Mouse (Mus musculus): ENCODE measurements around the gene Fzr1.

Gene Fzr1

GRCm38 (mm10) chr10:81328386-81328785, 49.9 kb downstream of the Fzr1 start, which contains the start of gene Tbxa2r:
Gene Tbxa2r, plus strand, starts transcription at chr10:81328731.
- no peak for DNase-seq (ENCODE audit: low spot score)

- no peak for DNase-seq (ENCODE audit: low spot score)
These were observed 50.4 kb downstream of the Fzr1 start for GRCm38 (mm10) chr10:81327959-81328358.

- DNase-seq (ENCODE audit: low spot score): no peak
These were observed 51.5 kb downstream of the Fzr1 start for GRCm38 (mm10) chr10:81326858-81327257.

GRCm38 (mm10) chr10:81325781-81326180, 52.5 kb downstream of the Fzr1 start:
- no peak for DNase-seq (ENCODE audit: low spot score)

GRCm38 (mm10) chr10:81325176-81325575, 53.1 kb downstream of the Fzr1 start:
- no peak for DNase-seq (ENCODE audit: low spot score)

GRCm38 (mm10) chr10:81323791-81324530, 54.4 kb downstream of the Fzr1 start:
- no peak for DNase-seq (ENCODE audit: low spot score)

- no peak for DNase-seq (ENCODE audit: low spot score)
These were observed 55.1 kb downstream of the Fzr1 start for GRCm38 (mm10) chr10:81323141-81323775.

GRCm38 (mm10) chr10:81322444-81322843, 55.9 kb downstream of the Fzr1 start:
- DNase-seq (ENCODE audit: low spot score): no peak

- no peak for DNase-seq (ENCODE audit: low spot score)
These were observed 56.9 kb downstream of the Fzr1 start for GRCm38 (mm10) chr10:81321436-81321835.

- peak; percentile 96 for DNase-seq (ENCODE audit: low spot score)
These were observed 57.6 kb downstream of the Fzr1 start, which contains the start of gene Cactin for GRCm38 (mm10) chr10:81320550-81321347. Gene Cactin, plus strand, starts transcription at chr10:81321103.

GRCm38 (mm10) chr10:81319741-81320549, 58.4 kb downstream of the Fzr1 start:
- no peak for DNase-seq (ENCODE audit: low spot score)

GRCm38 (mm10) chr10:81319330-81319699, 59.0 kb downstream of the Fzr1 start:
- no peak for DNase-seq (ENCODE audit: low spot score)

- DNase-seq (ENCODE audit: low spot score): no peak
These were observed 59.6 kb downstream of the Fzr1 start for GRCm38 (mm10) chr10:81318589-81319329.

GRCm38 (mm10) chr10:81317273-81317672, 61.0 kb downstream of the Fzr1 start:
- DNase-seq (ENCODE audit: low spot score): no peak

- no peak for DNase-seq (ENCODE audit: low spot score)
These were observed 61.8 kb downstream of the Fzr1 start for GRCm38 (mm10) chr10:81316338-81317060.
